Mouse (Mus musculus) frontal cortex, adult 2 months (tissue): ENCODE measurements around the gene Abcg2. TPM values are rescaled to one million over a fixed set of nuclear protein-coding genes. Genes with fewer than 3 reads are reported as not detected.

Experiments used
- DNase-seq, 2 experiments: peaks; one replicate each; pipeline ENCODE4 v3.0.0; 2022; ENCODE audit warnings: low spot score in 1 of 2; ENCODE audit errors: extremely low spot score in 1 of 2
- polyA plus RNA-seq: library from polyadenylated mRNA; depleted of rRNA; stranded (reverse); fragments of >200 nt; gene quantifications from 2 replicates; pipeline ENCODE4 v1.2.3, GENCODE M21; 2012

The Abcg2 gene
- polyA plus RNA-seq, 1 experiment = 22.9 TPM

DNA sequence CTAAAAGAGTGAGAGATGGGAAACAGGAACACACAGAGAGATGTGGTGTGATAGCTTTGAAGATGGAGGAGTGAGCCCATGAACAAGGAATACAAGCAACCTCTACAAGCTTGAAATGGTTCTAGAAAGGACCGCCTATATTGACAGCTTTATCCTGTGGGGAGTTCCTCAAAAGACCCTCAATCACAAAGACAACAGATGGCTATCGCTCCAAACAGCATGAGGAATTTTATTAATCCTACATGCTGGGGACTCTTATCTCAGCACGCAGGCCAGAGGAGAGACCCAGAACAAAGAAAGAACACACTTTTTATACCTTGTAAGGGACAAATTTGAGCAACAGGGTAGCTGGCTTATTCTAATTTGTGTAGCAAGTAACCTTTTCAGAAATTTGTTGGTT, 48.1 kb downstream of the Abcg2 start:
- no peak for DNase-seq

DNA sequence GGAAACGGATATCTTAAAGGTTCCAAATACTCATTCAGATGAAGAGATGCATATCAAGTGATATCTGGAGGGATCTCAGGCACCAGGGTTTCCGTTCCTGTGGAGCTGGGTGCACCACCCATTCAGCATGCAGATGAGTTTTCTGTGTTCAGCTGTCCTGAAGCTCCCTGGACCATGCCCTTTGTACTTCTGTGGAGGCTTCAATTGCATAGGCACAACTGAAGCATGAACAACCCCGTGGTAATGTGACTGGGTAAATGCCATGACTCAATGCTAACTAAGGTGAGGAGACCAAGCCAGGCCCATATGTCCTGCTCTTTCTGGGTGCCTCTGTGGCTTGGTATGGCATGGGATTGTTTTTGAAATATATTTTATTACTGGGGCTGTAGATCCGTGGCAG, 49.4 kb downstream of the Abcg2 start:
- DNase-seq = no peak

DNA sequence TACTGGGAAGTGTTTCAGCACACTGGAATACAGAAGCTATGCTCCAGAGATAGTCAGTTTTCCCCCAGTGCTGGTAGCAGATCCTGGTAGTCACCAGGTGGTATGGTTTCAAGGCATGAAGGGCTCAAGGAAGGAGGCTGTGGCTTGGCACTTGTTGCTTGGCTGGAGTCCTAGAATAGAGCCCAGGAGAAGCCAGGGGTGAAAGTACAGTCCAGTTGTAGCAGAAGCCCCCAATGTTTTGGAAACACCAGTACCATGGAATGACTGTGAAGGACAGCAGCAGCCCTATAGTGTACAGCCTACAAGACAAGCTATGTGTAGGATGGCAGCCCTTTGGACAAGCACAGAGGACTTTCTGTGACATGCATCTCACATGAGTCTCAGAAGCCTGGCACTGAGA, 54.2 kb downstream of the Abcg2 start:
- DNase-seq = no peak

DNA sequence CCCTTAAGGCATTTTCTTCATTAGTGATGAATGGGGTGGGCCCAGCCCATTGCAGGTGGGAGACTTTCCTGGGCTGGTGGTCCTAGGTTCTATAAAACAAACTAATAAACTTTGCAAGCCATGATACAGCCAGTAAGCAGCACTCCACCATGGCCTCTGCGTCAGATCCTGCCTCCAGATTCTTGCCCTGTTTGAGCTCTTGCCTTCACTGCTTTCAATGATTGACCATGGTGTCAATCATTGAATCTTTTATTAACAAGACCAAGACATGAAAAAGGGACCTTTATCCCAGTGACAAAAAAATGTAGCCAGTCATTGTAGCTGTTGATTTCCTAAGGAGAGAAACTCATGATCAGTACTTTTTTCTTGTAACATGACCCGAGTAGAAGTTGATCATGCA, 55.1 kb downstream of the Abcg2 start:
- DNase-seq = no peak

DNA sequence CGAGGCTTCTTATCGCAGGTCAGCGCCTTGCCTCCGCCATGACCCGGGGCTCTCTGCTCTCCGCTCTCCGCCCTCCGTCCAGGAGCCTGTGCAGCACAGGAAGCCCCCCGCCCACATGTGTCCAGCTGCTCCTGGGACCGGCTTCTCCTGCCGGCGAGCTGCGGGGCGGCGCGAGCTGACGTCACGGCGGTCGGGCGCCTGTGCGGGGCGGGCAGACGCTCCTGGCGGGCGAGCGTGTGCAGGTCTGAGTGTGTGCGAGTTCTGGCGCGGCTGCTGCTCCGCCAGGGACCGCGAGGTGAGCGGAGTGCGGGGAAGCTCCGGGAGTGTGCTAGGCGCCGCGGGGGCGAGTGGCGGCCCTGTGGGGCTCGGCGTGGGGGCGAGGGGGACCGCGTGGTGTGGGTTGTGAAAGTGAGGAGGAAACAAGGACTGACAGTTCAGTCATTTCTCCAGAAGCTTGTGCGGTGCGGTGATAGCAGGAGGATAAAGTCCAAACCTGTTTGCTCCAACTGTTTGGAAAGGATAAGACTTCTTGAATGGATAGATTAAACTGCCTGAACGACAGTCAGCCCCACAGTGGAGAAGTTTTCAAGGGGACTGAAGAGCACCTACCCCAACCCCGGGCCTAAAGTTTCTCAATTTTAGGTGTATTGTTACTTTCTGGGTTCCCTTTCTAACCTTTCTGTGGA, 56.2 kb downstream of the Abcg2 start:
- DNase-seq = peak; percentile 32 to 70

DNA sequence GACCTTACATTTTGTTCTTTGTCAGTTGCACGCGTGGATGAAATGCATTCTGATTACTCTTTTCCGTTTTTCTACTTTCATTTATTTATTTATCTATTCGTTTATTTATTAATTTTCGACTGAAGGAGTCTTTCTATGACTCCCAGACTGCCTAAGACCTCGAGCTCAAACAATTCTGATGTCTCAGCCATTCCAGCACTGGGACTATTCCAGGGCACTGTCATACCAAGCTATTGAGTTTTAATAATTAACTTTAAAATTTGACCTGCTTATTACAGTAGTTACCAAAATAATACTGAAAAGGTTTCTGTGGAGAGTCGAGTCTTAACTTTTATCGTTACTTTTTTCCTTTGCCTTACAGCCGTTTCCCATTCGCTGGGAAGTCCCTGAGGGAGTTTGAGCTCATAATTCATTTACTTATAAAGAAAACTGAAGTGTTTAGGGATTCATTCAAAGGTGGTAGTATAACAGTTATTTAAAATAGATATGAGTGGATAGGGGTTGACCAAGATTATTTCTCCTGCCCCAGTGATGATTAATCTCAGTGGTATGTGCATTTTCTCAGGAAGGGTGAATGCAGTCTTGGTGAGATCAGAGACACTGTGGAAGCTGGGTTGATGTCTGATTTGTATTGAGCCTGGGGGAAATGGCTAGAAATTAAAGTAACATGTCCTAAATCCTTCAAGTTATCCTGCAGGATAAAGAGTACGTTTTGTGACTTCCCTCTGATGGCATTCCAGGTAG, 56.9 kb downstream of the Abcg2 start:
- no peak for DNase-seq

DNA sequence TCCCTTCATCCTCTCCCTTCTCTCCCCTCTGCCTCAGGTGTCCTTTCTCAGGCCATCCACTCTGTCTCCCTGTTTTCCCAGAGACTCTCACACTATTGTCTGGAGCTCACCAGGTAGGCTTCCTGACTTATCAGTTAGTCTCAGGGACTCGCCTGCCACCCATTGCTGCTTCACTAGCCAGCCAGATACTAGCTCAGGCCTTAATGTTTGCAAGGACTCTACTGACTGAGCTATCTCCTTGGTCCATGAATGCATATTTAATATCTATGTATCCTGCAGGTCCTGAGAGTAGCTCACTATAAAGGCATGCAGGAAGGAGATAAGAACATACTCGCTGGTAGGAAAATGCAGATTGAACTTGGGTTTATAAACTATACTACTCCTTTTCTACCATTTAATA, 57.9 kb downstream of the Abcg2 start:
- DNase-seq = no peak

DNA sequence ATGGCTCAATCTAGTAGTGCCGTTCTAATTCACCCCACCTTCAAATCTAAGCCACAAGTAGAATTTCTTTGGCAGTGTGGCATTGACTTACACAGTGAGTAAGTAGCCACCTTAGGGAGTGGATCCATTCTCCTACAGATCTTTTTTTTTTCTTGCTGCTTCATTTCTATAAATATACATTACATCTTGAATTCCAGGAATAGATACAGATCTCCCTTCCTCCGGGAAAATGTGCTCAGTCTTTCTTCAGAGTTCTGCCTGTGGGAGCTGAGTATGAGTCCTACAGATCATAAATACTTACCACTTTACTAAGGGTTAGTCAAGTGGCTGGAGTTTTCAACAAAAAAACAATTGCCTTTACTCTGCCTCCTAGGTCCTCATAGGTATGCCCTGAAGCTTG, 60.3 kb downstream of the Abcg2 start:
- peak in 1 of 2 experiments; percentile 24 for DNase-seq

DNA sequence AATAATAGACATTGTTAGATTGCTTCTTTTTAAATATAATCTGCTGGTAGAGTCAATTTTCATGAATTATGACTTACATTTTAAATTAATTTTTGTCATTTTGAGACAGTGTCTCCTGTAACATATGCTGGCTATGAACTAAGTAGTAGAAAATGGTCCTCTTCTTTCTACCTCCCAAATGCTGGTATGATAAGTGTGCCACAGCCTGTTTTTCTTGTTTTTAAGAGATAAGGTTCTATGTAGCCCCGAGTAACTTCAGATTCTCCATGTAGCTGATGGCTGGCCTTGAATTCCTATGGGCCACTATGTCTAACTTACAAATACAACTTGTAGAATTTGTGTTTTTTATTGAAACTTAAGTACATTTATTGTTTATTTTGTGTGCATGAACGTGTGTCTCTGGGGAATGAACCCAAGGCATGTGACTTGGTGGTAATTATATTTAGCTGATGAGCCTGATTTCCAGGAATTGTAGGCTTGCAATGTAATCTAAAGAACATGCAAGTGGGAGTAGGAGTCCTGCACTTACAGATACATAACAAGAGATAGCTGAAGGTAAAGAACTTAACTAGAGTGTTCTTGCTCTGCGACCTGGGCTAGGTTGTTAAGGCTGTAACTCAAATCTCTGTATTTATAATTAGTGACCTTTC, 63.9 kb downstream of the Abcg2 start:
- no peak for DNase-seq

DNA sequence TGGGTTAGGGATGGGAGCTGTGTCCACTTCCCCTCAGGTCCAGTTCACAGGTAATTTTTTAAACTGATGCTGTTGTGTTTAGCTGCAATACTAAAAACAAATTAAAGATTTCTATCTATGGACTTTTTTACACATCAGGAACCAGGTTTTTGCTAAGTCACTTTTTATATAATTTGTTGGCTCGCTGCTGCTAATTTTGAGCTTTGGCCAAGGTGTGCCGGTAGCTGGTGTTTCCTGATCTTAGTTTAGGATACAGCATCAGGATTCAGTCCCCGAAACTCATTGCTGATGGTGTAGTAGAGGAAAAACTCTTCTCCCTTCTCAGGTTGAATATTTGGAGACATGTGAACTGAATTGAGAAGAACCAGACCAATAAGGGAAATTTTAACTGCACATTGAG, 65.8 kb downstream of the Abcg2 start:
- no peak for DNase-seq

DNA sequence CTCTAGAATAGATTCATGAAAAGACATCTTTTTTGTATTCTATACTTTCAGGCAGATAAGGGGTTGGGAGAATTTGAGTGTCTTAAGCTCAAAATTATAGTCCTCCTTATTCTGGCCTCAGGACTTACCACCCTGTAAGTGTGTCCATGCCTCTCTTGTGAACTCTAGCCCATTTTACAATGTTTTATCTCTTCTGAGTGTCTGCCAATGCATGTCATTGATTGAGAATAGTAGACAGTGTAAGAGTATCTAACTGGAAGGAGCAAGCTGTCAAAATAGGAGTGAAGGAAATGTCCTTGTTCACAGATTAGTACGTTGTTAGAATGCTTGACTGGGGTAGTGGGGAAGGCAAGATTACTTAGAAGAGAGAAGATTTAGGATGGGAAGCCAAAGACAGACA, 66.7 kb downstream of the Abcg2 start:
- DNase-seq = no peak

DNA sequence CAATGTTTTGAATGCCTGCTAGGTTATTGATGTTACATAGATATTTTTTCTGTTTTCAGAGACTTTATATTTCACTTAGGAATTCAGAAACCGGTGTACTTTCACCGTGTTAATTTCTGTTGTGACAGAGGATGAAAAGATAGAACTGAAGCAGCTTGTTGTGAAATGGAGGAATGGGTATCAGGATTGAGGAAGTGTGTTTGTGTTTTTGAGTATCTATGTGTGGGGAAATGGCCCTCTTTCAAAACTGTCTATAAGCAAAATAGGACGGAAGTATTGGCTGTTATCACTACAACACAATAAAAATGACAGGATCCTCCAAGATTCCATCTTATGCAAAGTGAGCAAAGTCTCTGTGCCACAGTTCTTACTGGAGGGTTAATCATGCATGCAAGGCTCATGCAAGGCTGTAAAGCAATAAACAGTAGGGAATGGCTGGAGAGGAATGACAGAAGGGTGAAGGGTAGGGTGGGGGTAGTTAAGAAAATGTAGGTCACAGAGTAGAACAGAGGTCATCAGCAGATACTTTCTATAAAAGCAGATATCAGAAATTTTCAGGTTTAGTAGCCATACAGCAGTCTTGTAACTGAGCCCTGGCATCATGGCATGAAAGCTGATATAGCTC, 76.7 kb downstream of the Abcg2 start:
- no peak for DNase-seq

DNA sequence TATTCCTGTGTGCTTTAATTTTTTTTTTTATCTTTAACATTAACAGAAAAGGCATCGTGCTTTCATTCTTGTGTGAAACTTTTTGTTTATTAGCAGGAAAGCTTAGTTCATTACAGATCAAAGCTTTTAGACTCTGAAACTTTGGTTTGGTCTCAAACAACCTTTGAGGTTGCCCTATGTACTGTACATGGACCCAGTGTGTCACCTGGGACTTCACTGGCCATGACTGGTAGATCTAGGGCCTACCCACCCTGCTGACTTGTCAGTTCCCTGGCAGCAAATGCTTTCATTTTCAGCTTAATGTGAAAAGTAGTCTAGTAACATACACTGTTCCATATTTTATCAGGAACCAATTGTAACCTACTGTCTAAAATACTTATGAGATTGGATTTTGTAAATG, 93.5 kb downstream of the Abcg2 start:
- no peak for DNase-seq

DNA sequence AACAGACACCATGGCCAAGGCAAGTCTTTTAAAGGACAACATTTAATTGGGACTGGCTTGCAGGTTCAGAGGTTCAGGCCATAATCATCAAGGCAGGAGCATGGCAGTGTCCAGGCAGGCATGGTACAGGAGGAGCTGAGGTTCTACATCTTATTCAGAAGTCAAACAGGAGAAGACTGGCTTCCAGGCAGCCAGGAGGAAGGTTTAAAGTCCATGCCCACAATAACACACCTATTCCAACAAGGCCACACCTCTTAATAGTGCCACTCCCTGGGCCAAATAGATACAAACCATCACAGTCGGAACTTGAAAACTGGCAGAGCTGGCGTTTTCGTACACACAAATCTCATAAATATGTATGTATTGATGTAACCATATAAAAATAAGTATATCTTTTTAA, 94.2 kb downstream of the Abcg2 start:
- no peak for DNase-seq

DNA sequence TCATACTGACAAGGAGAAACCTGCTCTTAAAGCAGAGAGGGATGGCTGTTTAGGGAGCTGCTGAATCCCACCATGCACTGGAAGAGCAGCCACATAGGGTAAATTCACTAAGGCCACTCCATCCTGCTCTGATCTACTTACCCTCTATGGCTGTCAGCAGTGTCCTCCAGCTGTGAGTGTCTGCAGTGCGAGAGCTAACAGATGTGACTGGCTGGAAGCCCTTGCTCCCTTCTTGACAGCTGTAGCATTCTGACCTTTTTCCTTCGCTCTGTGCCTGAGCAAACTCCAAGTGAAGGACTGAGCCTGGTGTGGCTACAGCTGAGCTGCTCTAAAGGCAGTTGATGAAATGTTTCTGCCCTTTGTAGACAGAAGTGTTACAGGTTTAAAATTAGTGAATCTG, 107.3 kb downstream of the Abcg2 start:
- DNase-seq = no peak

DNA sequence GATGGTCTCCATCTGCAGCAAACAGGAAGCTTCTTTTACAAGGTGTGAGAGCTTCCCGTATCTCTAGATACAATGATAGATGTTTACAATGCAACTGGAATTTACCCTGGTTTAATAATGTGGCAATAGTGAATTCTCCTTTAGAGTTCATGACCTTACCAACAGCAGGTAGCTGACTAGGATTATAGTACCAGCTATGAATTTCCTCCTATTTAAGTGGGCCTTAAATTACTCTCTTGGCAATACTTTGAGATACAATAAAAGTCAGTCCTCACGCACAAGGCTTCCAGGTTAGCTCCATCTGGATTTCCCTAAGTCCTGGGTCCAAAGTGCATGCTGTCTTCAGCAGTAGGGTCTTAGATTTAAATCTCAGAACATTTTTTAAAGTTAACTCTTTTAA, 109.9 kb downstream of the Abcg2 start:
- DNase-seq = no peak

DNA sequence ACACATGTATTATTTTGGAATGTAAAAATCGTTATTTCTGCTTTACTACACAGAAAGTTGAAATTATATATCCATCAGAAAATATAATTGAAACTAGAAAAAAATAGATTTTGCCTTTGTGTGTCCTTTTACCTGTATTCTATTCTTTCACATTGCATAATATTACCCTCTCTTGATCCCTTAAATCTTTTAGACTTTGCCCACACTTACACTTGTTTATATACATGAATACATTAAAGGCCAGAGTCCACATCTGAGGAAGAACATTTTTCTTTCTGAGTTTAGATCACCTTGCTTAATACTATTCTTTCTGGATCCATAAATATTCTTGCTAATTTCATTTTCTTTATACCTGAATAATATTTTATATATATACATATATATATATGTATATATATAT, 110.4 kb downstream of the Abcg2 start:
- no peak for DNase-seq

DNA sequence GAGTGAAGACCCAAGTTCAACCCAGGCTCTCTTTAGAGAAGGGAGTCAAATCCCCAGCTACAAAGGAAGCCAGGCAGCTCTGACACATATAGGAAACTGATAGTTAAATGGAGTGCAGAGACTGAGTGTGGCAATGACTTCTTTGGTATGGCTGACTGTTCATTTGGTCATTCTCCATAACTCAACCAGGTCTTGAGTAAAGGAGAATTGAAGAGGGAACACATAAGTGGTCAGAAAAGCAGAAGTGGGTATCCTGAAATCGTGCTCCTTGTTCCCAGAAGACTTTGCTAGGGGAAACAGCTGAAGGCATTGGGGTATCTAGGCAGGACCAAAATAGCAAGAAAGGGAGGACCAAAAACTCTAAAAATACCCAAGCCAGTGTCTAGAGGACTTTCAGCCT, 126.0 kb downstream of the Abcg2 start:
- no peak for DNase-seq

DNA sequence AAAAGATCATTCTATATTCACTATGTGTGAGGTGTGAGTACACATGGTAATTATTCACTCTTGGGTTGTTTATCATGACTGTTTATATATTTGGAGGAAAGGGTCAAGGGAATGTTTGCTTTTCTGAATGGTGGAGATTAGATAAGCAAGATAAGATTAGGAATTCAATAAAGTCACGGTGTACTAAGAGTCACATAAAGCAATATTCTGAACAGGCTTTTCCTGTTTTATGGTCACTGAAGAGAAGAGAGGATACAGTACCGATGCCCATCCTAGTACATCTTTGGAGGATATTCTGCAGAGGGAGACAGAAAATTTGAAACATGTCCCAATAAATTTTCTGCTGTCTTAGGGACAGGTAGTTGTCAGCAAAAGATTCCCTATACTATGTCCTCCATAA, 127.6 kb downstream of the Abcg2 start:
- DNase-seq = no peak

DNA sequence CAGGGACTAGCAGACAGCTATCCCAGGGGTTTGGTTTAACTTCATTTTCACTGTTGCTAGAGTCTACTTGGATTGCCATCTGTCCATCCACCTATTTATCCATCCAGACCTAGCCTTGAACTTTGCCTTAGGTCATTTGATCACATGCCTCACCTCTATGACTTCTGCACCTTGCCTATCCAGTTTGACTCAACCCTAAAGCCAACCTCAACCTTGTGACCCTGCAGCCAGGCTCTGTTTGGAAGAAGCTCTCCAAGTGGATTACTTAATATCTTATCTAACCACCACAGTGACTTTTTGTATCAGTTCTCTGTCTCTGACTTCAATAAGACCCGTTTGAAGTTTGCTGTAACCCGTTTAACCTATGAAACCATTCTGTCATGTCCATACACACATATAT, 149.5 kb downstream of the Abcg2 start:
- no peak for DNase-seq

DNA sequence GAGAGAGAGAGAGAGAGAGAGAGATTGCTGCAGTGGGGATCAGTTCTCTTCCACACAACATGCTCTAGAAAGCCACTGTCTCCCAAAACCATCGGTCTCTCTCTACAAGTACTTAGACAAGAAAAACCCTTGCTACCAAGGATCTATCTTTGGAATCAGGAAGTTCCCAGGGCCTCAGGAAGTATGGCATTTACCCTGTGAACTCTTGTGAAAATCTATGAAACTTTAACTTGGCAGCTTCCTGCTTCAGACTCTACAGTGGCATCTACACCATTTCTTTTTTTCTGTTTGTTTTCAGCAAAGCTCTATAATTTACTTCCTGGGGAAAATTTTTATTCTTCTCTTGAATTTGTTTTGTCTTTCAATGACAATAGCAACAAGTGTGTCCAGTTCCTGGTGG, 150.8 kb downstream of the Abcg2 start:
- no peak for DNase-seq
